Mouse (Mus musculus): ENCODE results near the gene Usp46. TPM values are rescaled to one million over a fixed set of nuclear protein-coding genes. Genes with fewer than 3 reads are reported as not detected.

Gene Usp46
- total RNA-seq, 2 experiments from 2014 or later = 39.0 to 41.3 TPM

DNA sequence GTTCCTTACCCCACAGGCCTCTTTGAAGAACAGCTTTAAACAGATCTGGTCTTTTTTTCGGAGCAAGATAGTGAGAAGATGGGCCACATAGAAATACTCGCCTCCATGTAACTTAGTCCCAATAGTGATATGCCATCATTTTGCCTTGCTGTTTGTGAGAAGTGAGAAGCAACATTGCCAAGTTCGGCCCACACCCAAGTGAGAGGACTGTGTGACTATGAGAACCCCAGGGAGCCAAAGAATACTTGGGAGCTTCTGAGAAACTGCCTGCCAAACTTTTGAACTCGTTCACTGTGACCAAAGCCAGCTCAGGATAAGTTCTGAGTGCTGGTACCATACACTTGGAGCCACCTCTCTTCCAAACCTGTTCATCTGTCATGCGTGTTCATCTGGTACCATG lies 110.1 kb downstream of the Usp46 start:
- DNase-seq (ENCODE audit: low spot score in 2 of 2) = no peak

DNA sequence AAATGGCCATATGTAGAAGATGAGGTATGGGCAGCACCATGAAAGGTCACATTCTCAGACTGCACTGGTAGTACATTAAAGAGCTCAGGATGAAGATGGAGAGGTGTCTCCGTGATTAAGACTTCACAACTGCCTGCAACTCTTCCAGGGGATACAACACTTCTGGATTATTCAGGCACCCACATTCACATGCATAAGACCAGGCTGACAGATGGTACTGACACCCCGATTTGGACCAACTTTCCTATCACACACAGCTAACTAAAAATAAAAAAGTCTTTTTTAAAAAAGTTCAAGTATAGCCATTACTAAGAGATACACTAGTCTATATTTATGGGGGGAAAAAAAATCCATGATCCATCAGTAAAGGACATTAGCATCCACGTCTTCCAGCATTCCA lies 112.5 kb downstream of the Usp46 start:
- DNase-seq (ENCODE audit: low spot score in 2 of 2) = no peak

DNA sequence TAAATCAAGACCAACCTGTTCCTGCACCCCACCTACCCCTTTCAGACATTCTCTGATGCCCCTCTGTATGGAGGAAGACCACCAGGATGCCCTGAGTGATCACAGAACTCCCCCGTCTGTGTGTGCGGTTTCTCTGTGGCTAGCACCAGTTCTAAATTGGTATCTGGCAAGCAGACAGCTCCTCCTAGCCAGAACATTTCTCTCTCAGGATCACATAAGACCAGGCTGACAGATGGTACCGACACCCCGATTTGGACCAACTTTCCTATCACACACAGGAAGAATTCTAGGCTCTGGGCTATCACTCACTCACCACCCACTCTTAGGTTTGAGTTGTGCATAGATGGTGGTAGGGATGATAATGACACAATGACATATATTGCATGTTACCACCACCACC lies 113.2 kb downstream of the Usp46 start:
- no peak for DNase-seq (ENCODE audit: low spot score in 2 of 2)

DNA sequence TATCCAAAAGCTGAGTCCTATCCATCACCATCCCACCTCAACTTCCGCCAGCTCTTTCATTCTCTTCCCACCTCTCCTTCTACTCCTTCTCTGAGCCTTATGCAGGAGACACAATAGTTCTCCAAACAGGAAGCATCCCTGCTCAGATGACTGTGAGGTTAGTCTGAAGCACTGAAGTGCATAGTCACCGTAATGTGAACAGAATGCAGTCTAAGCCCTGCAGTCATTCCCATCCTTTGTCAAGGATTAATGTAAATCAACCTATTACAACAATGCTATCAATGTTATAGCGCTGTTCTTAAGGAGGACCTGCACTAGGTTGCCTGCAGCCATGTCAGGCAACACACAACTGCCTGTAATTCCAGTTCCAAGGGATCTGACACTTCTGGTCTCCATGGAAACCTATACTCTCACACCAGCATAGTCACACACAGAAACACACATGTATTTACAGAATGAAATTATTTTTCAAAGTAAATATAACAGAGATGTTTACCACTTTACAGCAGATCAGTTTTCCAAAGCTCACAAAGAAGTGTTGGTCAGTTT lies 115.1 kb downstream of the Usp46 start:
- no peak for DNase-seq (ENCODE audit: low spot score in 2 of 2)

DNA sequence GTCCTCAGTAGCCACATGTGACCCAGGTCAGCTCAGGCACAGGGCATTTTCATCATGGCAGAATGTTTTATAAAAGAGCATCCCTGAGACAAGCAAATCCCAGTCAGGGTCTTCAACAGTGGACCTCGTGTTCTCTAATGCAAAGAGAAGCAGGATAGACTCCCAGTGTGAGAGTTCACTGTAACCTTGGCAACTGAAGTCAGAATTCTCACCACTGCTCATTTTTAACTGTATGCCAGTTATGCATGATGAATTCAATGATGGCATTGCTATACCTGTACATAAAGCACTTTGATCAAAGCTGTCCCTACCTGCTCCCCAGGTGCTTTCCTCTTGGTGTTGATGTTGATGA lies 116.6 kb downstream of the Usp46 start:
- no peak for DNase-seq (ENCODE audit: low spot score in 2 of 2)

DNA sequence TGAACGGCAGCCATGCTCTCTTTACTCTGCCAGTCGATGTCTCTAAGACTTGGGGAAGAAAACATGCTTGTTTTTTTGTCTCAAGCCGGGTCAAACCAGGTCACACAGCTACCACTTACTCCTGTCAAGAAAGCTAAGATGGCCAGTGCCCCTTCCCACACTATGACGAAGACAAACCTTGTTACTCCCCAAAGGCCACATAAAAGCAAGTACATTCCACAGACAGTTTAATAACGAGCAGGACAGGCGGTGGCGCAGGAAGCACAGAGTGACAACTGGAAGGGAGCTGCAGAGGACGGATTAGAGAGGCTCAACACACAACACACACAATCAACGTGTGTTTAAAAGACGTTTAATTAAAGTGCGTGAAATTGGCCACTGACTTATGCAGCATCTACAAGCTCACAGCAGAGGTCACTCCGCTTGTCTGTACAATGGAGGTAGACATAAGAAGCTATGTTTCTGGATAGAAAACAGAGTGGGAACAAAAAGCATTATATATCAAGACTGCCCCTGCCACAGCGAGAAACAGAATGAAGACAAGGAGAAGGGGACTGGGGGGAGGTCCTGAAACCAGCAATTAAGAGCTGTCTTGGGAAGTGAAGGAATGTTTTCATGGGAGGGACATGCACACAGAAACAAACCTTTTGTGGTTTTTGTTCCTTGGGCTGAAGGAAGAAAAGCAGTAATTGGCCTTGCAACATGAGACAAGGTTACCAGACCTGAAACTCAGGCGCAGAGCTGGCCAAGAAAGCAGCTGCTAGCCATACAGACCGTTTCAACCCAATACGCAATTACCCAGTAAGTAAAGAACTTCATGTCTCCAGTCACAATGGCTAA lies 117.2 kb downstream of the Usp46 start:
- DNase-seq (ENCODE audit: low spot score in 2 of 2) = no peak

Other genes with a start within 250 kb of the Usp46 start
- 10 to 100 TPM; 11.7 to 15.1 TPM for gene Rasl11b, start 126.9 kb upstream of the Usp46 start, total RNA-seq (2021)

Measured in gastrocnemius, postnatal 4 days (tissue).